Mouse (Mus musculus) brain, embryonic 14.5 days (tissue): ENCODE data around the gene Cd2.

Experiments
- CTCF ChIP-seq: fragments of 200-500 bp; IDR thresholded peaks from 2 replicates; pipeline ENCODE4 v1.5.1; 2012; ENCODE audit warnings: inconsistent platforms, mild to moderate bottlenecking, moderate library complexity, borderline replicate concordance; ENCODE audit not compliant: insufficient read depth, insufficient read length; ENCODE audit errors: extremely low read depth
- POLR2A ChIP-seq: fragments of 200-500 bp; IDR thresholded peaks from 2 replicates; pipeline ENCODE4 v1.6.1; 2012; ENCODE audit warnings: mild to moderate bottlenecking, inconsistent platforms, borderline replicate concordance; ENCODE audit not compliant: poor library complexity, insufficient read depth, insufficient read length, severe bottlenecking; ENCODE audit errors: extremely low read depth

DNA sequence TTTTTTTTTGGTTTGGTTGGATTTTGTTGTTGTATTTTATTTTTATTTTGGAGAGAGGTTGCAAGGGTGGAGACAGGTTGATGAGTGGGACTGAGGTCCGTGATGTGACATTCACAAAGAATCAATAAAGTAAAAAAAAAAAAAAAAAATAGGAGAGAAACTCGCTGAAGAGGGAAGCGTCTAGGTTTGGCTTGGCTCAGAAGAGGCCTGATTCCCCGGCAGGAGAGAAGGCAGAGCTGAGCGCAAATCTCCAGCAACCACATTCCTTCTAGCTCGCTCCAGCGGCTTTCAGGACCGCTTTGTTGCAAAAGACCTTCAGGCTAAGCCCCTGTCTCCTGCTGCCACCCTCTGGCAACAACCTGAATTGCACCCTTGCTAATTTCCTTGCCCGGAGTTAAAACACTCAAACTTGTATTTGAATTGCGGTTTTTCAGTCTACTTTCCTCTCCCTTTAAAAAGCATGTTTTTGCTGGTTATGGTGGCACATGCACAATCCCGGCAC lies 7.7 kb upstream of the Cd2 start:
- TF ChIP-seq POLR2A (no peak), CTCF (peak; percentile 96)
